Mouse (Mus musculus) heart, adult 2 months (tissue): ENCODE data around the gene Fsip1. TPM values are rescaled to one million over a fixed set of nuclear protein-coding genes. Genes with fewer than 3 reads are reported as not detected.

Experiments
- DNase-seq, 2 experiments: peaks; one replicate each; pipeline ENCODE4 v3.0.0; 2021
- H3K27ac ChIP-seq: fragments of 200-600 bp; 2 replicates; pipeline ENCODE4 v1.8.1; 2022
- H3K27me3 ChIP-seq: fragments of 200-500 bp; 2 replicates; pipeline ENCODE4 v1.6.1; 2012; ENCODE audit warnings: mild to moderate bottlenecking, low read length, inconsistent platforms, mixed read lengths; ENCODE audit not compliant: control insufficient read depth, insufficient read depth
- H3K36me3 ChIP-seq: fragments of 200-500 bp; 2 replicates; pipeline ENCODE4 v1.6.1; 2012; ENCODE audit warnings: low read length, inconsistent platforms; ENCODE audit not compliant: control insufficient read depth, insufficient read depth
- H3K4me1 ChIP-seq: fragments of 200-500 bp; 2 replicates; pipeline ENCODE4 v1.6.1; 2011; ENCODE audit warnings: low read length; ENCODE audit not compliant: control insufficient read depth, insufficient read depth
- H3K4me3 ChIP-seq: fragments of 200-600 bp; 2 replicates; pipeline ENCODE4 v1.8.1; 2022
- H3K79me2 ChIP-seq: fragments of 200-500 bp; replicated peaks from 2 replicates; pipeline ENCODE4 v1.6.1; 2012; ENCODE audit warnings: mild to moderate bottlenecking, inconsistent platforms, low read length, moderate library complexity, mixed read lengths; ENCODE audit not compliant: control insufficient read depth, insufficient read depth
- H3K9ac ChIP-seq: fragments of 200-500 bp; 2 replicates; pipeline ENCODE4 v1.6.1; 2012; ENCODE audit warnings: low read depth, mild to moderate bottlenecking, control low read depth, inconsistent platforms, low read length, mixed read lengths
- CTCF ChIP-seq: fragments of 200-600 bp; IDR thresholded peaks from 2 replicates; pipeline ENCODE4 v1.8.1; 2022; ENCODE audit warnings: antibody characterized with exemption, mild to moderate bottlenecking, moderate library complexity
- EP300 ChIP-seq: fragments of 200-500 bp; IDR thresholded peaks from 2 replicates; pipeline ENCODE4 v1.6.1; 2011; ENCODE audit warnings: low read depth, low read length, control low read depth; ENCODE audit not compliant: insufficient read depth
- POLR2A ChIP-seq: fragments of 200-500 bp; IDR thresholded peaks from 2 replicates; pipeline ENCODE4 v1.6.1; 2011; ENCODE audit warnings: mild to moderate bottlenecking, low read depth, low read length, control low read depth; ENCODE audit not compliant: insufficient read depth
- WGBS: fragments of 180-500 bp; shearing (Covaris S2); methylation state at CpG from one replicate; pipeline ENCODE4 v1.1.7; 2018; 5-methylcytosine and 5-hydroxymethylcytosine counted together
- intact Hi-C: fragments of 180-260 bp; cut with DNase I; formaldehyde crosslinking; loops from one replicate; pipeline ENCODE4 v1.15.1; 2025
- polyA plus RNA-seq: library from polyadenylated mRNA; depleted of rRNA; stranded (reverse); fragments of >200 nt; gene quantifications from 2 replicates; pipeline ENCODE4 v1.2.3, GENCODE M21; 2012
- total RNA-seq, 2 experiments: library from RNA; stranded (reverse); gene quantifications; 2 replicates each; pipeline ENCODE4 v1.2.3; 2021

Gene Fsip1
- total and polyA plus RNA-seq, 3 experiments, result 0.06 TPM; not detected in 2

- Histone ChIP-seq H3K27me3 (no peaks in the 10 kb centered on the region), H3K36me3 (no peaks in the 10 kb centered on the region), H3K9ac (no peak overlapping the region), H3K27ac (no peak overlapping the region), H3K4me1 (no peaks in the 10 kb centered on the region), H3K79me2 (no peaks in the 10 kb centered on the region), H3K4me3 (no peak overlapping the region)
- intact Hi-C loops, result no loop called here
- WGBS, result 82% methylated on average over 9 of the region's 9 CpGs
- TF ChIP-seq EP300 (no peak), CTCF (no peak), POLR2A (no peak)
- no peak for DNase-seq
These were observed 31.7 kb upstream of the Fsip1 start for GRCm38 (mm10) chr2:118288326-118289065.

- WGBS, result 65% methylated on average over 4 of the region's 4 CpGs
These were observed 30.9 kb upstream of the Fsip1 start for GRCm38 (mm10) chr2:118287678-118288077.

GRCm38 (mm10) chr2:118282467-118282866 is 25.7 kb upstream of the Fsip1 start:
- 75% methylated on average over 3 of the region's 3 CpGs for WGBS
- Histone ChIP-seq H3K79me2 (no peaks in the 10 kb centered on the region), H3K27me3 (no peaks in the 10 kb centered on the region), H3K4me3 (no peak overlapping the region), H3K27ac (no peak overlapping the region), H3K9ac (no peak overlapping the region), H3K36me3 (no peaks in the 10 kb centered on the region), H3K4me1 (no peaks in the 10 kb centered on the region)
- intact Hi-C loops, result no loop called here
- TF ChIP-seq EP300 (no peak), CTCF (no peak), POLR2A (no peak)
- DNase-seq, result no peak

More at GRCm38 (mm10) chr2:118287678-118288077, 30.9 kb upstream of the Fsip1 start:
- Histone ChIP-seq H3K4me1 (no peaks in the 10 kb centered on the region), H3K36me3 (no peaks in the 10 kb centered on the region), H3K27ac (no peak overlapping the region), H3K4me3 (no peak overlapping the region), H3K9ac (no peak overlapping the region), H3K79me2 (no peaks in the 10 kb centered on the region), H3K27me3 (no peaks in the 10 kb centered on the region)
- intact Hi-C loops, result no loop called here
- TF ChIP-seq EP300 (no peak), CTCF (no peak), POLR2A (no peak)
- no peak for DNase-seq

- DNase-seq, result no peak
- H3K9ac ChIP-seq, result no peak overlapping the region
- TF ChIP-seq POLR2A, result no peak
- no peak for TF ChIP-seq EP300
- TF ChIP-seq CTCF, result no peak
- 83% methylated on average over 8 of the region's 8 CpGs for WGBS
- H3K79me2 ChIP-seq, result no peaks in the 10 kb centered on the region
- no peaks in the 10 kb centered on the region for H3K27me3 ChIP-seq
- H3K27ac ChIP-seq, result no peak overlapping the region
- H3K4me3 ChIP-seq, result no peak overlapping the region
- no peaks in the 10 kb centered on the region for H3K4me1 ChIP-seq
- H3K36me3 ChIP-seq, result no peaks in the 10 kb centered on the region
- intact Hi-C loops, result no loop called here
These were observed 21.5 kb upstream of the Fsip1 start for GRCm38 (mm10) chr2:118278249-118278648.

GRCm38 (mm10) chr2:118271606-118272005 is 14.8 kb upstream of the Fsip1 start:
- no peaks in the 10 kb centered on the region for H3K36me3 ChIP-seq
- no peaks in the 10 kb centered on the region for H3K4me1 ChIP-seq
- no peak overlapping the region for H3K9ac ChIP-seq
- no peak overlapping the region for H3K27ac ChIP-seq
- H3K27me3 ChIP-seq, result no peaks in the 10 kb centered on the region
- 79% methylated on average over 10 of the region's 10 CpGs for WGBS
- TF ChIP-seq POLR2A (no peak), CTCF (no peak), EP300 (no peak)
- DNase-seq, result no peak
- intact Hi-C loops, result no loop called here
- no peak overlapping the region for H3K4me3 ChIP-seq
- H3K79me2 ChIP-seq, result no peaks in the 10 kb centered on the region

GRCm38 (mm10) chr2:118270213-118270612 is 13.4 kb upstream of the Fsip1 start:
- no peak overlapping the region for H3K9ac ChIP-seq
- no peak overlapping the region for H3K4me3 ChIP-seq
- TF ChIP-seq EP300, result no peak
- no peak for TF ChIP-seq POLR2A
- TF ChIP-seq CTCF, result no peak
- H3K27ac ChIP-seq, result no peak overlapping the region
- H3K36me3 ChIP-seq, result no peaks in the 10 kb centered on the region
- no peaks in the 10 kb centered on the region for H3K4me1 ChIP-seq
- 74% methylated on average over 14 of the region's 14 CpGs for WGBS
- intact Hi-C loops, result no loop called here
- DNase-seq, result no peak
- H3K79me2 ChIP-seq, result no peaks in the 10 kb centered on the region
- H3K27me3 ChIP-seq, result no peaks in the 10 kb centered on the region
